Mouse (Mus musculus): Measurements from ENCODE around the gene Fam110a.
A peak's percentile ranks its signal among the peaks of the same experiment; 100 is the strongest.

Gene Fam110a

GRCm38 (mm10) chr2:151979470-151980354 is at the start of gene Fam110a:
Gene Fam110a (minus strand): TSS chr2:151980219.
- DNase-seq, result peak; percentile 85 to 92

- peak; percentile 92 to 96 for DNase-seq
These were observed 49.4 kb upstream of the Fam110a start for GRCm38 (mm10) chr2:152029252-152030082.

- DNase-seq, result no peak
These were observed 44.9 kb upstream of the Fam110a start for GRCm38 (mm10) chr2:152024883-152025422.

GRCm38 (mm10) chr2:152022022-152022421 is 42.0 kb upstream of the Fam110a start:
- no peak for DNase-seq

- DNase-seq, result peak; percentile 46 to 67
These were observed 40.2 kb upstream of the Fam110a start for GRCm38 (mm10) chr2:152020255-152020654.

- DNase-seq, result no peak
These were observed 36.6 kb upstream of the Fam110a start for GRCm38 (mm10) chr2:152016666-152017065.

GRCm38 (mm10) chr2:152015997-152016396 is 36.0 kb upstream of the Fam110a start:
- no peak for DNase-seq

- no peak for DNase-seq
These were observed 32.7 kb upstream of the Fam110a start for GRCm38 (mm10) chr2:152012701-152013100.

GRCm38 (mm10) chr2:152012222-152012621 is 32.2 kb upstream of the Fam110a start:
- no peak for DNase-seq

GRCm38 (mm10) chr2:152011724-152012123 is 31.7 kb upstream of the Fam110a start:
- no peak for DNase-seq

- DNase-seq, result no peak
These were observed 30.6 kb upstream of the Fam110a start for GRCm38 (mm10) chr2:152010661-152011060.

GRCm38 (mm10) chr2:152010251-152010650 is 30.2 kb upstream of the Fam110a start:
- no peak for DNase-seq

- DNase-seq, result no peak
These were observed 29.2 kb upstream of the Fam110a start for GRCm38 (mm10) chr2:152009061-152009779.

GRCm38 (mm10) chr2:152007783-152008182 is 27.8 kb upstream of the Fam110a start:
- peak; percentile 42 to 68 for DNase-seq

- no peak for DNase-seq
These were observed 22.5 kb upstream of the Fam110a start for GRCm38 (mm10) chr2:152002529-152002928.

- no peak for DNase-seq
These were observed 20.7 kb upstream of the Fam110a start for GRCm38 (mm10) chr2:152000735-152001134.

- no peak for DNase-seq
These were observed 20.3 kb upstream of the Fam110a start for GRCm38 (mm10) chr2:152000291-152000679.

- DNase-seq, result no peak
These were observed 19.8 kb upstream of the Fam110a start for GRCm38 (mm10) chr2:151999669-152000290.

- no peak for DNase-seq
These were observed 18.9 kb upstream of the Fam110a start for GRCm38 (mm10) chr2:151998932-151999331.

GRCm38 (mm10) chr2:151998505-151998899 is 18.5 kb upstream of the Fam110a start:
- no peak for DNase-seq

- DNase-seq, result no peak
These were observed 17.9 kb upstream of the Fam110a start for GRCm38 (mm10) chr2:151997776-151998504.

Measured in cerebellum, postnatal 25 days (tissue).